In the genomic region with DNA sequence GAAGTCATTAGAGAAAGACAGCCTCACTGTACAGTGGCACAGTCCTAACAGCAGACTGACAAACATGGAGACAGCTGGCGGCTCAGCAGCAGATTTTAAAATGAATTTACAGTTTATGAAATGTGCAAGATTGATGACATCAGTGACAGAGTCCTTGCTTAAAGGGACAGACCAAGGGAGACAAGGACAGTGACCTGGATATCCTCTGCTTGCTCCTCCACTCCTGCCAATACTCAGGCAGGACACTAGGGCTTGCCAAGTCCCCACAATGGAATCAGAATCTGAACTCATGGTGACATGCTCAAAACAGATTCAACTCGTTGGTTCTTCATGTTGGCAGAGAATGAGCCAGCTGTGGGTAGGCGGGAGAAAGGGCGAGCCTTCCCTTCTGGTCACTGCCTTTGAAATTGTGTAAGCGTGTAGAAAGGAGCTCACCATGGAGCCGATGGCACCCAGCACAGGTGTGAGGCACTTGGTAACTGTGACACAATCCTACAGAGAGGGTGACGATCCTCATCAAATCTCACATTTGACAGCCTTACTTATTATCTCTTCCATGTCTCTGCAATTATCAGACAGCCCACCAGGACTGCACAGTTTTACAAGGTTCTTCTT, we compare ENCODE assay signal across 20 mouse cellular contexts.
A peak's percentile ranks its signal among the peaks of the same experiment; 100 is the strongest.
DNase-seq lines count a peak whose midpoint lies in the region; ATAC-seq and TF ChIP-seq lines count a peak whose summit lies in the region.
"Had no signal": no experiment of that assay in that cellular context is flagged by ENCODE, and none has a peak within 500 bp of the region (broad histone marks: within the 10 kb centered on the region; RNA-seq: fewer than 3 reads in every experiment).

No protein-coding gene starts in this region.

- no peaks in the 10 kb centered on the region for H3K36me3 ChIP-seq in hindbrain, embryonic 14.5 days (replicated peaks; ENCODE audit: control insufficient read depth, insufficient read depth)
- no peaks in the 10 kb centered on the region for H3K36me3 ChIP-seq in hindbrain, embryonic 10.5 days
- no peaks in the 10 kb centered on the region for H3K36me3 ChIP-seq in midbrain, postnatal 0 days (ENCODE audit: insufficient read depth, low read length)
- H3K36me3 ChIP-seq in midbrain, embryonic 15.5 days (replicated peaks): no peaks in the 10 kb centered on the region
- no peaks in the 10 kb centered on the region for H3K36me3 ChIP-seq in intestine, embryonic 16.5 days (ENCODE audit: control insufficient read depth, insufficient read depth, low read length)
- H3K36me3 ChIP-seq: forebrain, embryonic 15.5 days; G1E; heart, embryonic 13.5 days; limb, embryonic 12.5 days; liver, embryonic 13.5 days; lung, embryonic 15.5 days; midbrain, embryonic 13.5 days had no signal

- H3K9ac ChIP-seq in hindbrain, embryonic 14.5 days: no peak overlapping the region
- no peak overlapping the region for H3K9ac ChIP-seq in midbrain, postnatal 0 days (replicated peaks; ENCODE audit: low read length, poor library complexity, severe bottlenecking)
- no peak overlapping the region for H3K9ac ChIP-seq in midbrain, embryonic 15.5 days
- no peak overlapping the region for H3K9ac ChIP-seq in intestine, embryonic 16.5 days (ENCODE audit: low read depth, low read length)
- H3K9ac ChIP-seq: forebrain, embryonic 15.5 days; heart, embryonic 13.5 days; limb, embryonic 12.5 days; liver, embryonic 13.5 days; lung, embryonic 15.5 days; midbrain, embryonic 13.5 days had no signal

- WGBS in hindbrain, embryonic 14.5 days: 82% methylated on average over 7 of the region's 7 CpGs
- WGBS in hindbrain, embryonic 10.5 days: 91% methylated on average over 7 of the region's 7 CpGs
- 79% methylated on average over 7 of the region's 7 CpGs for WGBS in midbrain, postnatal 0 days
- WGBS in midbrain, embryonic 15.5 days: 87% methylated on average over 7 of the region's 7 CpGs
- 84% methylated on average over 7 of the region's 7 CpGs for WGBS in intestine, embryonic 16.5 days

- ATAC-seq in hindbrain, embryonic 14.5 days (ENCODE audit: low FRiP score): 0 out of 2 replicates have a peak, but pooled peaks have one; percentile 24
- no peak for ATAC-seq in midbrain, postnatal 0 days (ENCODE audit: low FRiP score)
- ATAC-seq in midbrain, embryonic 15.5 days (replicated peaks): no peak
- ATAC-seq in intestine, embryonic 16.5 days: no peak
- ATAC-seq: CD4-positive, CD25-positive, alpha-beta regulatory T cell, adult 4 months; forebrain, embryonic 15.5 days; intestine, postnatal 0 days; midbrain, embryonic 13.5 days had no signal

- H3K4me1 ChIP-seq in hindbrain, embryonic 14.5 days (replicated peaks; ENCODE audit: control insufficient read depth, insufficient read depth, low read length): no peaks in the 10 kb centered on the region
- H3K4me1 ChIP-seq in hindbrain, embryonic 10.5 days (replicated peaks): no peaks in the 10 kb centered on the region
- no peaks in the 10 kb centered on the region for H3K4me1 ChIP-seq in midbrain, postnatal 0 days (ENCODE audit: insufficient read depth, low read length)
- H3K4me1 ChIP-seq in midbrain, embryonic 15.5 days: no peaks in the 10 kb centered on the region
- no peaks in the 10 kb centered on the region for H3K4me1 ChIP-seq in intestine, embryonic 16.5 days (ENCODE audit: control insufficient read depth, insufficient read depth, low read length)
- H3K4me1 ChIP-seq: heart, embryonic 13.5 days; limb, embryonic 12.5 days; liver, embryonic 13.5 days; lung, embryonic 15.5 days; midbrain, embryonic 13.5 days had no signal

- no peak overlapping the region for H3K4me3 ChIP-seq in hindbrain, embryonic 14.5 days (replicated peaks; ENCODE audit: low read length)
- H3K4me3 ChIP-seq in hindbrain, embryonic 10.5 days: no peak overlapping the region
- H3K4me3 ChIP-seq in midbrain, postnatal 0 days (ENCODE audit: low read depth, low read length): no peak overlapping the region
- no peak overlapping the region for H3K4me3 ChIP-seq in midbrain, embryonic 15.5 days
- H3K4me3 ChIP-seq in intestine, embryonic 16.5 days (ENCODE audit: low read length): no peak overlapping the region
- H3K4me3 ChIP-seq: erythroblast, embryonic 14.5 days; forebrain, embryonic 15.5 days; heart, embryonic 13.5 days; limb, embryonic 12.5 days; liver, embryonic 13.5 days; lung, embryonic 15.5 days; midbrain, embryonic 13.5 days had no signal

- H3K27me3 ChIP-seq in hindbrain, embryonic 14.5 days (ENCODE audit: control insufficient read depth, insufficient read depth, low read length): no peaks in the 10 kb centered on the region
- no peaks in the 10 kb centered on the region for H3K27me3 ChIP-seq in hindbrain, embryonic 10.5 days (ENCODE audit: insufficient read depth, poor library complexity, severe bottlenecking)
- no peaks in the 10 kb centered on the region for H3K27me3 ChIP-seq in midbrain, postnatal 0 days (ENCODE audit: insufficient read depth, low read length)
- no peaks in the 10 kb centered on the region for H3K27me3 ChIP-seq in midbrain, embryonic 15.5 days (replicated peaks)
- H3K27me3 ChIP-seq in intestine, embryonic 16.5 days (replicated peaks; ENCODE audit: control insufficient read depth, insufficient read depth, low read length): no peaks in the 10 kb centered on the region
- H3K27me3 ChIP-seq: forebrain, embryonic 15.5 days; heart, embryonic 13.5 days; limb, embryonic 12.5 days; liver, embryonic 13.5 days; lung, embryonic 15.5 days; midbrain, embryonic 13.5 days had no signal

- H3K9me3 ChIP-seq in hindbrain, embryonic 14.5 days (ENCODE audit: control insufficient read depth, low read length): no peaks in the 10 kb centered on the region
- H3K9me3 ChIP-seq in hindbrain, embryonic 10.5 days: no peaks in the 10 kb centered on the region
- H3K9me3 ChIP-seq in midbrain, postnatal 0 days (ENCODE audit: low read length): no peaks in the 10 kb centered on the region
- H3K9me3 ChIP-seq in midbrain, embryonic 15.5 days: no peaks in the 10 kb centered on the region
- no peaks in the 10 kb centered on the region for H3K9me3 ChIP-seq in intestine, embryonic 16.5 days (ENCODE audit: control insufficient read depth, low read length)
- H3K9me3 ChIP-seq: forebrain, embryonic 15.5 days; limb, embryonic 12.5 days; liver, embryonic 13.5 days; lung, embryonic 15.5 days; midbrain, embryonic 13.5 days had no signal

- H3K27ac ChIP-seq in hindbrain, embryonic 14.5 days: no peak overlapping the region
- no peak overlapping the region for H3K27ac ChIP-seq in hindbrain, embryonic 10.5 days
- H3K27ac ChIP-seq in midbrain, postnatal 0 days (ENCODE audit: low read depth, low read length): no peak overlapping the region
- no peak overlapping the region for H3K27ac ChIP-seq in midbrain, embryonic 15.5 days
- H3K27ac ChIP-seq in intestine, embryonic 16.5 days (ENCODE audit: low read length): no peak overlapping the region
- H3K27ac ChIP-seq: forebrain, embryonic 15.5 days; heart, embryonic 13.5 days; limb, embryonic 12.5 days; liver, embryonic 13.5 days; lung, embryonic 15.5 days; midbrain, embryonic 13.5 days had no signal

- H3K4me2 ChIP-seq in hindbrain, embryonic 14.5 days (replicated peaks): no peak overlapping the region
- H3K4me2 ChIP-seq in midbrain, postnatal 0 days (ENCODE audit: low read depth, low read length, poor library complexity, severe bottlenecking): no peak overlapping the region
- H3K4me2 ChIP-seq in midbrain, embryonic 15.5 days: no peak overlapping the region
- H3K4me2 ChIP-seq in intestine, embryonic 16.5 days (ENCODE audit: low read depth, low read length): no peak overlapping the region
- H3K4me2 ChIP-seq: forebrain, embryonic 15.5 days; heart, embryonic 13.5 days; limb, embryonic 12.5 days; liver, embryonic 13.5 days; lung, embryonic 15.5 days; midbrain, embryonic 13.5 days had no signal

- TF ChIP-seq CTCF in midbrain, postnatal 0 days (IDR thresholded peaks at IDR 0.05): no peak

- peak; percentile 34 to 81 for DNase-seq in adrenal gland, adult (ENCODE audit: inconsistent age in 2 of 2, low spot score in 1 of 2)
- DNase-seq in adrenal gland, postnatal 25 days: no peak
- DNase-seq in hindbrain, embryonic 14.5 days (ENCODE audit: low spot score): no peak
- DNase-seq in hindbrain, embryonic 10.5 days (ENCODE audit: low spot score): no peak
- DNase-seq in midbrain, postnatal 0 days (ENCODE audit: low spot score): peak; percentile 59
- no peak for DNase-seq in thymus, postnatal 0 days (ENCODE audit: low spot score)
- DNase-seq: kidney, postnatal 4 days; liver, embryonic 13.5 days; retina, postnatal 1 day had no signal

Comparison
In these comparisons a context has a peak if more than half of its experiments do, and no peak if none do; other contexts are left out.
1. DNase-seq: peak in adrenal gland, adult (2 of 2) and midbrain, postnatal 0 days (single experiment); none in adrenal gland, postnatal 25 days (single experiment), hindbrain, embryonic 14.5 days (single experiment), hindbrain, embryonic 10.5 days (single experiment) and thymus, postnatal 0 days (single experiment).